Mouse (Mus musculus) CH12.LX (cell line): ENCODE measurements around the gene Sphk2. TPM values are rescaled to one million over a fixed set of nuclear protein-coding genes. Genes with fewer than 3 reads are reported as not detected.

ENCODE experiments used
- DNase-seq: peaks from one replicate; pipeline ENCODE4 v3.0.0-alpha.2; 2013; ENCODE audit errors: extremely low read depth
- H3K27ac ChIP-seq: 2 replicates; pipeline ENCODE4 v1.5.1; 2012; ENCODE audit warnings: low read depth, mild to moderate bottlenecking, control low read depth, moderate library complexity; ENCODE audit not compliant: insufficient read depth
- H3K27me3 ChIP-seq: replicated peaks from 2 replicates; pipeline ENCODE3; 2012; ENCODE audit warnings: inconsistent platforms
- H3K36me3 ChIP-seq, 2 experiments: replicated peaks in 1 of 2; 2 replicates each; pipeline versions ENCODE3 to v1.6.1; 2012; ENCODE audit warnings: inconsistent platforms in 1 of 2, low read length in 1 of 2, mild to moderate bottlenecking in 1 of 2, mixed read lengths in 1 of 2, moderate library complexity in 1 of 2; ENCODE audit not compliant: control insufficient read depth in 1 of 2, insufficient read depth in 1 of 2
- H3K4me1 ChIP-seq, 2 experiments: 2 replicates each; pipeline ENCODE4 v1.6.1; 2012; ENCODE audit warnings: inconsistent platforms in 1 of 2, moderate library complexity in 1 of 2; ENCODE audit not compliant: insufficient read depth in 2 of 2, control insufficient read depth in 1 of 2
- H3K4me2 ChIP-seq: 2 replicates; pipeline ENCODE4 v1.6.1; 2012; ENCODE audit warnings: low read depth, mild to moderate bottlenecking, control low read depth; ENCODE audit not compliant: poor library complexity, insufficient read depth, severe bottlenecking
- H3K4me3 ChIP-seq, 3 experiments: fragments of 150-350 bp in 1 of 3; sonication (generic) in 1 of 3; replicated peaks in 1 of 3; 2 replicates each; pipeline versions ENCODE3 to v1.5.1; 2011 to 2012; ENCODE audit warnings: low read depth in 2 of 3, low read length in 2 of 3, mild to moderate bottlenecking in 2 of 3, moderate library complexity in 2 of 3, control low read depth in 1 of 3, improper control_type of control experiment in 1 of 3, inconsistent platforms in 1 of 3, mixed read lengths in 1 of 3; ENCODE audit not compliant: poor library complexity in 1 of 3
- H3K79me2 ChIP-seq: replicated peaks from 2 replicates; pipeline ENCODE4 v1.6.1; 2012; ENCODE audit warnings: mild to moderate bottlenecking, moderate library complexity; ENCODE audit not compliant: control insufficient read depth, poor library complexity, insufficient read depth, severe bottlenecking; ENCODE audit errors: extremely low read depth
- H3K9ac ChIP-seq: 2 replicates; pipeline ENCODE4 v1.6.1; 2012; ENCODE audit warnings: low read depth, mild to moderate bottlenecking, control low read depth, moderate library complexity; ENCODE audit not compliant: insufficient read depth
- H3K9me3 ChIP-seq: replicated peaks from 2 replicates; pipeline ENCODE3; 2012; ENCODE audit warnings: low read length, inconsistent platforms, mixed read lengths
- CHD1 ChIP-seq: IDR thresholded peaks from 2 replicates; pipeline ENCODE4 v1.6.1; 2012; ENCODE audit warnings: low read depth, low read length, improper control_type of control experiment, inconsistent platforms
- CHD2 ChIP-seq: IDR thresholded peaks from 2 replicates; pipeline ENCODE4 v1.6.1; 2011; ENCODE audit warnings: low read length, improper control_type of control experiment
- CTCF ChIP-seq, 2 experiments: IDR thresholded peaks in 1 of 2; conservative IDR thresholded peaks in 1 of 2; 2 replicates each; pipeline ENCODE4 v1.5.1; 2011 to 2012; ENCODE audit warnings: low read depth in 2 of 2, low read length in 2 of 2, improper control_type of control experiment in 1 of 2, inconsistent platforms in 1 of 2, mild to moderate bottlenecking in 1 of 2, moderate library complexity in 1 of 2
- ELF1 ChIP-seq: IDR thresholded peaks from 2 replicates; pipeline ENCODE4 v1.6.1; 2014; ENCODE audit warnings: low read depth, mild to moderate bottlenecking, inconsistent platforms, low read length, improper control_type of control experiment
- EP300 ChIP-seq: IDR thresholded peaks from 2 replicates; pipeline ENCODE4 v1.6.1; 2011; ENCODE audit warnings: low read length, improper control_type of control experiment
- HCFC1 ChIP-seq: IDR thresholded peaks from 2 replicates; pipeline ENCODE4 v1.6.1; 2012; ENCODE audit warnings: low read depth, mild to moderate bottlenecking, inconsistent platforms, low read length, improper control_type of control experiment
- JUND ChIP-seq: conservative IDR thresholded peaks from 2 replicates; pipeline ENCODE4 v1.6.1; 2011; ENCODE audit warnings: low read depth, low read length, improper control_type of control experiment
- MAX ChIP-seq: IDR thresholded peaks from 2 replicates; pipeline ENCODE4 v1.6.1; 2011; ENCODE audit warnings: low read length, improper control_type of control experiment
- MAZ ChIP-seq: IDR thresholded peaks from 2 replicates; pipeline ENCODE4 v1.6.1; 2012; ENCODE audit warnings: low read depth, mild to moderate bottlenecking, inconsistent platforms, low read length, improper control_type of control experiment, moderate library complexity
- MEF2A ChIP-seq: IDR thresholded peaks from 2 replicates; pipeline ENCODE4 v1.6.1; 2014; ENCODE audit warnings: low read depth, mild to moderate bottlenecking, inconsistent platforms, low read length, improper control_type of control experiment, borderline replicate concordance
- PAX5 ChIP-seq: IDR thresholded peaks from 2 replicates; pipeline ENCODE4 v1.6.1; 2012; ENCODE audit warnings: low read length, inconsistent platforms, mixed read lengths
- POLR2AphosphoS2 ChIP-seq: IDR thresholded peaks from 2 replicates; pipeline ENCODE4 v1.6.1; 2011; ENCODE audit warnings: low read depth, low read length, improper control_type of control experiment
- RAD21 ChIP-seq: IDR thresholded peaks from 2 replicates; pipeline ENCODE4 v1.6.1; 2011; ENCODE audit warnings: low read depth, mild to moderate bottlenecking, low read length, improper control_type of control experiment, moderate library complexity
- RCOR1 ChIP-seq: conservative IDR thresholded peaks from 2 replicates; pipeline ENCODE4 v1.6.1; 2012; ENCODE audit warnings: low read depth, mild to moderate bottlenecking, inconsistent platforms, low read length, improper control_type of control experiment
- UBTF ChIP-seq: IDR thresholded peaks from 2 replicates; pipeline ENCODE4 v1.6.1; 2012; ENCODE audit warnings: low read depth, mild to moderate bottlenecking, inconsistent platforms, low read length, improper control_type of control experiment, moderate library complexity
- ZKSCAN1 ChIP-seq: IDR thresholded peaks from 2 replicates; pipeline ENCODE4 v1.6.1; 2012; ENCODE audit warnings: low read depth, inconsistent platforms, low read length, improper control_type of control experiment, borderline replicate concordance
- ZMIZ1 ChIP-seq: IDR thresholded peaks from 2 replicates; pipeline ENCODE4 v1.6.1; 2012; ENCODE audit warnings: low read depth, mild to moderate bottlenecking, inconsistent platforms, low read length, improper control_type of control experiment
- dilution Hi-C: fragments of 300-500 bp; cut with MboI; formaldehyde crosslinking; loops from 2 replicates; pipeline ENCODE4 v1.14.3; 2020; ENCODE audit warnings: low sequenced_read_pairs; ENCODE audit not compliant: extremely low pct_unique_long_range_greater_than_20kb, extremely low pct_ligation_motif_present
- in situ Hi-C: fragments of 300-500 bp; cut with MboI; formaldehyde crosslinking; loops from 3 replicates; pipeline ENCODE4 v1.14.3; 2019; ENCODE audit warnings: low sequenced_read_pairs, low pct_ligation_motif_present, low pct_unique_long_range_greater_than_20kb, mixed read lengths
- polyA plus RNA-seq: library from polyadenylated mRNA; unstranded; fragments of >175 nt; gene quantifications from 2 replicates; pipeline ENCODE4 v1.2.1, GENCODE M21; 2012; ENCODE audit warnings: low read depth; ENCODE audit not compliant: insufficient read length
- total RNA-seq, 2 experiments: library from RNA; depleted of rRNA; stranded (reverse); fragments of 300-350 nt in 1 of 2; fragments of >200 nt in 1 of 2; gene quantifications; 2 replicates each; pipeline ENCODE4 v1.2.3; 2012 to 2014

Gene Sphk2
- total and polyA plus RNA-seq, 3 experiments = 9.4 to 22.4 (median 16.6) TPM

DNA sequence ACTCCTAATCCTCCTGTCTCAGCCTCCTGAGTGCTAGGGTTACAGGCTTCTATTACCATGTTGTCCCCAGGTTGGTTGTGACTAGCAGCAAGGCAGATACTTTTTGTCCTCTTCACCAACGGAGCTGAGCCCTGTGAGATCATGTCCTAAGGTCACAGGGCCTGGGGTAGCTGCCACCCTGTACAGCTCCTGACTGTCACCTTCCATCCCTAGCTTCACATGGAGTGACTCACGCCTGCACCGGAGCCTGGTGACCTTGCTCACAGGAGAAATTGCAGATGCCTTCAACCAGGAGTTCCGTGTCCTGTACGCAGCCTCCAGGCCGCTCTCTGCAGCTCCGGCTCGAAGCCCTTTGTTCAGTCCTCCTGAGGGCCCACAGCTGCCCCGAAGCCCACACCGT lies 8.6 kb upstream of the Sphk2 start:
- Histone ChIP-seq H3K9ac (no peak overlapping the region), H3K27ac (no peak overlapping the region), H3K4me2 (no peak overlapping the region), H3K27me3 (no peaks in the 10 kb centered on the region), H3K4me1 (peaks cover 0 to 18% of the 10 kb centered on the region in 2 experiments; a peak in 2 of 4 replicates), H3K79me2 (no peaks in the 10 kb centered on the region), H3K36me3 (peaks cover 71 to 89% of the 10 kb centered on the region in 2 experiments), H3K9me3 (no peaks in the 10 kb centered on the region), H3K4me3 (no peak overlapping the region)
- dilution Hi-C loops = no loop called here
- in situ Hi-C loops = no loop called here
- DNase-seq = no peak
- TF ChIP-seq EP300 = no peak
- TF ChIP-seq CHD2 = no peak
- no peak for TF ChIP-seq JUND
- TF ChIP-seq PAX5 = no peak
- no peak for TF ChIP-seq MAZ
- no peak for TF ChIP-seq ZKSCAN1
- no peak for TF ChIP-seq ELF1
- no peak for TF ChIP-seq RAD21
- TF ChIP-seq UBTF = no peak
- TF ChIP-seq CTCF (conservative IDR thresholded peaks at IDR 0.05 in 1 of 2, IDR thresholded peaks at IDR 0.05 in 1 of 2; ENCODE audit: low read depth in 2 of 2, low read length in 2 of 2) = no peak
- TF ChIP-seq CHD1 = no peak
- TF ChIP-seq RCOR1 = no peak

DNA sequence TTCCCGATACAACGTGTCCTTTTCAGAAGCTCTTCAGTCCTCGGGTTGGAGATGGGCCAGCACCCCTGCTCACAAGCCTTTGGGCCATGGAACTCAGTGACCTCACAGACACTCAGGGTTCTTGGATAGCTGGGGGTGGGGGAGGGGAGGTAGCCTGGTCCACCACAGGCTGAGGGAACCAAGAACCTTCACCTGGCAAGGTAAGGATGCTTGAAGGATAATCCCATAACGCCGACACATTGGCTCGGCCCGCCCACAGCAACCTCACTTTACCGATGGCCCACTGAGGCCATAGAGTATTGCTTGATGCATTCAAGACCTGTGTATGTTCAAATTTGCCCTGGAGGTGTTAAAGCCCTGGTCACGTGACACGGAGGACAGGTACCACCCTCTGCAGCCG lies 7.9 kb upstream of the Sphk2 start, which contains the start of gene Spaca4:
Spaca4 (minus strand) TSS at position 101 of the 400 bp plus-strand sequence.
- DNase-seq = no peak
- Histone ChIP-seq H3K9me3 (no peaks in the 10 kb centered on the region), H3K4me3 (no peak within 1 kb of the TSS), H3K27ac (no peak within 1 kb of the TSS), H3K4me2 (no peak within 1 kb of the TSS), H3K27me3 (no peaks in the 10 kb centered on the region), H3K9ac (no peak within 1 kb of the TSS), H3K79me2 (no peaks in the 10 kb centered on the region; the same call in 1 of the 2 replicates), H3K4me1 (peaks cover 2 to 20% of the 10 kb centered on the region in 2 experiments; a peak in 2 of 4 replicates), H3K36me3 (peaks cover 77 to 96% of the 10 kb centered on the region in 2 experiments)
- in situ Hi-C loops (no loop called here), dilution Hi-C loops (no loop called here)
- no peak for TF ChIP-seq HCFC1
- no peak for TF ChIP-seq POLR2AphosphoS2
- no peak for TF ChIP-seq MAX
- no peak for TF ChIP-seq MEF2A
- TF ChIP-seq ZMIZ1 = no peak
